In the genomic region with DNA sequence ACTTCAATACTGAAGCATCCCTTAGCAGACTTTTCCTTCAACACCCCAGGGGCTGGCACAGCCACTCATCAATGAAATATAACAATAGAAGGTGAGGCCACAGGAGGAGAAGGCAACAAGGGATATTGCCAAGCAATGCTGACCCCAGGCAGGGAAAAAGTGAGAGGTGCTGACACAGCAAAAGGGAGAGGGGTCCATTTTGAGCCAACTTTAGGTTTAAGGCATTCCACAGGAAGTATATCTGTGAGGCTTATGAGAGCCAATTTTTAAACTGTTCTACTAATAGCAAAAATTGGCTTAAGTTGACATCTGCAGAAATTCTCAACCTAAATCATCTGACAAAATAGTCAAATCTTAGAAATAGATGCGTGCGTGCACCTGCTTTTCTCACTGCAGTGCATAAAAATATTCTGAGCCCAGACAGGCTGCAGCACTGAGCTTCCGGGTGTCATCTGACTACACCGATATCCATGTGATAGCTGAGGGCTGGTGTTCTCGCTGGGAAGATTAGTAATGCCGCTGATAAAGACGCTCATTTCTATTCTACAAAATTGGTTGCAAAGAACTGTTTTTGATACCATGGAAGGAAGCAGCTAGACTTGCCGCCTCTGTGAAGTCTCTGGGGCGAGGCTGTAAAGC, we compare ENCODE assay signal across 20 mouse cellular contexts.
DNase-seq lines count a peak whose midpoint lies in the region; ATAC-seq and TF ChIP-seq lines count a peak whose summit lies in the region.
"Had no signal": no experiment of that assay in that cellular context is flagged by ENCODE, and none has a peak within 500 bp of the region (broad histone marks: within the 10 kb centered on the region; RNA-seq: fewer than 3 reads in every experiment).

No protein-coding gene starts in this region.

- H3K36me3 ChIP-seq in midbrain, postnatal 0 days (ENCODE audit: insufficient read depth, low read length) = no peaks in the 10 kb centered on the region
- no peaks in the 10 kb centered on the region for H3K36me3 ChIP-seq in midbrain, embryonic 16.5 days (ENCODE audit: control insufficient read depth, insufficient read depth, low read length)
- no peaks in the 10 kb centered on the region for H3K36me3 ChIP-seq in CH12.LX (replicated peaks in 1 of 2; ENCODE audit: control insufficient read depth in 1 of 2, insufficient read depth in 1 of 2, low read length in 1 of 2)
- no peaks in the 10 kb centered on the region for H3K36me3 ChIP-seq in ES-E14 (ENCODE audit: control insufficient read depth, insufficient read depth, low read length, poor library complexity, severe bottlenecking)
- H3K36me3 ChIP-seq: embryonic facial prominence, embryonic 10.5 days; embryonic facial prominence, embryonic 12.5 days; forebrain, embryonic 15.5 days had no signal

- H3K4me1 ChIP-seq in midbrain, postnatal 0 days (ENCODE audit: insufficient read depth, low read length) = no peaks in the 10 kb centered on the region; the same call in 1 of the 2 replicates
- H3K4me1 ChIP-seq in midbrain, embryonic 16.5 days (ENCODE audit: control insufficient read depth, insufficient read depth, low read length) = no peaks in the 10 kb centered on the region
- peaks cover 0 to 8% of the 10 kb centered on the region in 2 experiments; a peak in 2 of 4 replicates for H3K4me1 ChIP-seq in CH12.LX (ENCODE audit: control insufficient read depth in 1 of 2, insufficient read depth in 2 of 2)
- no peaks in the 10 kb centered on the region for H3K4me1 ChIP-seq in ES-E14 (ENCODE audit: control insufficient read depth in 2 of 2, insufficient read depth in 2 of 2, low read length in 2 of 2, poor library complexity in 1 of 2)
- H3K4me1 ChIP-seq: embryonic facial prominence, embryonic 10.5 days; embryonic facial prominence, embryonic 12.5 days; forebrain, embryonic 13.5 days; forebrain, embryonic 15.5 days had no signal

- no peak overlapping the region for H3K9ac ChIP-seq in midbrain, postnatal 0 days (replicated peaks; ENCODE audit: low read length, poor library complexity, severe bottlenecking)
- H3K9ac ChIP-seq in midbrain, embryonic 16.5 days (ENCODE audit: low read depth, low read length) = no peak overlapping the region
- no peak overlapping the region for H3K9ac ChIP-seq in CH12.LX (ENCODE audit: insufficient read depth, low read depth)
- no peak overlapping the region for H3K9ac ChIP-seq in ES-E14 (ENCODE audit: insufficient read depth, low read depth, low read length, poor library complexity, severe bottlenecking)
- H3K9ac ChIP-seq: embryonic facial prominence, embryonic 12.5 days; forebrain, embryonic 13.5 days; forebrain, embryonic 15.5 days had no signal

- TF ChIP-seq POLR2A in CH12.LX (IDR thresholded peaks at IDR 0.05; ENCODE audit: low read depth, low read length) = no peak

- TF ChIP-seq EP300 in CH12.LX (IDR thresholded peaks at IDR 0.05; ENCODE audit: low read length) = no peak

- ATAC-seq in frontal cortex, adult (ENCODE audit: low TSS enrichment) = peak; percentile 88
- no peak for ATAC-seq in midbrain, postnatal 0 days (ENCODE audit: low FRiP score)
- no peak for ATAC-seq in midbrain, embryonic 16.5 days
- ATAC-seq: forebrain, embryonic 13.5 days; forebrain, embryonic 15.5 days had no signal

- WGBS in midbrain, postnatal 0 days = 83% methylated on average over 9 of the region's 9 CpGs
- WGBS in midbrain, embryonic 16.5 days = 89% methylated on average over 9 of the region's 9 CpGs

- in situ Hi-C loops in CH12.LX (cut with MboI; ENCODE audit: low pct_ligation_motif_present, low pct_unique_long_range_greater_than_20kb, low sequenced_read_pairs) (no loop called here), ES-E14 (cut with MboI; ENCODE audit: low sequenced_read_pairs in 2 of 2, unreplicated experiment in 2 of 2) (no loop called here)

- H3K9me3 ChIP-seq in midbrain, postnatal 0 days (ENCODE audit: low read length) = no peaks in the 10 kb centered on the region
- no peaks in the 10 kb centered on the region for H3K9me3 ChIP-seq in midbrain, embryonic 16.5 days (replicated peaks; ENCODE audit: control insufficient read depth, low read length, poor library complexity, severe bottlenecking)
- H3K9me3 ChIP-seq in CH12.LX (replicated peaks; ENCODE audit: low read length) (no peaks in the 10 kb centered on the region), ES-E14 (ENCODE audit: control insufficient read depth, insufficient read depth, low read depth, low read length) (no peaks in the 10 kb centered on the region)
- H3K9me3 ChIP-seq: embryonic facial prominence, embryonic 10.5 days; embryonic facial prominence, embryonic 12.5 days; forebrain, embryonic 13.5 days; forebrain, embryonic 15.5 days had no signal

- dilution Hi-C loops in CH12.LX (cut with MboI; ENCODE audit: extremely low pct_ligation_motif_present, extremely low pct_unique_long_range_greater_than_20kb, low sequenced_read_pairs) = no loop called here

- H3K27ac ChIP-seq in midbrain, postnatal 0 days (ENCODE audit: low read depth, low read length) = no peak overlapping the region
- no peak overlapping the region for H3K27ac ChIP-seq in midbrain, embryonic 16.5 days (ENCODE audit: low read length)
- H3K27ac ChIP-seq in CH12.LX (ENCODE audit: insufficient read depth, low read depth) (no peak overlapping the region), ES-E14 (ENCODE audit: insufficient read depth, low read depth, low read length, poor library complexity, severe bottlenecking) (no peak overlapping the region)
- H3K27ac ChIP-seq: embryonic facial prominence, embryonic 10.5 days; embryonic facial prominence, embryonic 12.5 days; forebrain, embryonic 13.5 days; forebrain, embryonic 15.5 days had no signal

- H3K27me3 ChIP-seq in midbrain, postnatal 0 days (ENCODE audit: insufficient read depth, low read length) = no peaks in the 10 kb centered on the region
- H3K27me3 ChIP-seq in midbrain, embryonic 16.5 days (ENCODE audit: control insufficient read depth, insufficient read depth, low read depth, low read length) = no peaks in the 10 kb centered on the region
- H3K27me3 ChIP-seq in CH12.LX (replicated peaks) = no peaks in the 10 kb centered on the region
- H3K27me3 ChIP-seq: embryonic facial prominence, embryonic 12.5 days; forebrain, embryonic 13.5 days; forebrain, embryonic 15.5 days had no signal

- no peak for DNase-seq in frontal cortex, postnatal 10 days (ENCODE audit: low spot score in 2 of 2)
- no peak for DNase-seq in midbrain, postnatal 0 days (ENCODE audit: low spot score)
- DNase-seq in CH12.LX (ENCODE audit: extremely low read depth) (no peak), ES-E14 (ENCODE audit: low read depth, low spot score) (no peak)
- no peak for DNase-seq in heart, postnatal 4 days
- no peak for DNase-seq in layer of hippocampus, adult 18-20 months (ENCODE audit: low spot score in 2 of 2)
- DNase-seq: adrenal gland, adult 2 months; adrenal gland, postnatal 10 days; adrenal gland, postnatal 25 days; cerebellum, adult 11-12 months; cerebellum, adult 2 months; cerebellum, adult 9-10 months; cerebellum, postnatal 10 days; cerebellum, postnatal 25 days had no signal

- H3K4me3 ChIP-seq in midbrain, postnatal 0 days (ENCODE audit: low read depth, low read length) = no peak overlapping the region
- no peak overlapping the region for H3K4me3 ChIP-seq in midbrain, embryonic 16.5 days (ENCODE audit: low read depth, low read length)
- no peak overlapping the region for H3K4me3 ChIP-seq in CH12.LX (replicated peaks in 1 of 3; ENCODE audit: low read depth in 2 of 3, low read length in 2 of 3, poor library complexity in 1 of 3)
- H3K4me3 ChIP-seq in ES-E14 (ENCODE audit: insufficient read depth in 1 of 2, low read depth in 1 of 2, low read length in 2 of 2, poor library complexity in 1 of 2, severe bottlenecking in 1 of 2) = no peak overlapping the region
- H3K4me3 ChIP-seq: embryonic facial prominence, embryonic 10.5 days; embryonic facial prominence, embryonic 12.5 days; forebrain, embryonic 13.5 days; forebrain, embryonic 15.5 days had no signal

- TF ChIP-seq RAD21 in CH12.LX (IDR thresholded peaks at IDR 0.05; ENCODE audit: low read depth, low read length) = no peak

- TF ChIP-seq CTCF in midbrain, postnatal 0 days (IDR thresholded peaks at IDR 0.05) = 0 out of 2 replicates have a peak, but pooled peaks have one; percentile 9
- no peak for TF ChIP-seq CTCF in CH12.LX (conservative IDR thresholded peaks at IDR 0.05 in 1 of 2, IDR thresholded peaks at IDR 0.05 in 1 of 2; ENCODE audit: low read depth in 2 of 2, low read length in 2 of 2)

- no peak overlapping the region for H3K4me2 ChIP-seq in midbrain, postnatal 0 days (ENCODE audit: low read depth, low read length, poor library complexity, severe bottlenecking)
- H3K4me2 ChIP-seq in midbrain, embryonic 16.5 days (ENCODE audit: low read length) = no peak overlapping the region
- H3K4me2 ChIP-seq in CH12.LX (ENCODE audit: insufficient read depth, low read depth, poor library complexity, severe bottlenecking) = no peak overlapping the region
- H3K4me2 ChIP-seq: embryonic facial prominence, embryonic 12.5 days; forebrain, embryonic 13.5 days; forebrain, embryonic 15.5 days had no signal

- H3K79me2 ChIP-seq in CH12.LX (replicated peaks; ENCODE audit: control insufficient read depth, extremely low read depth, insufficient read depth, poor library complexity, severe bottlenecking) = no peaks in the 10 kb centered on the region

TF ChIP-seq in CH12.LX, 34 proteins besides CTCF, POLR2A, EP300 and RAD21:
- TF ChIP-seq MAFK (IDR thresholded peaks at IDR 0.05; ENCODE audit: insufficient replicate concordance, low read length) (peak; percentile 53; the same call in 1 of the 2 replicates), JUND (conservative IDR thresholded peaks at IDR 0.05; ENCODE audit: low read depth, low read length) (no peak)
TF ChIP-seq in CH12.LX: peak in this region for 1.

TF ChIP-seq in ES-E14, 5 proteins besides CTCF, POLR2A, EP300 and RAD21:
- TF ChIP-seq MAFK (IDR thresholded peaks at IDR 0.05; ENCODE audit: insufficient read depth, low read depth, low read length) (peak; percentile 83), HCFC1 (IDR thresholded peaks at IDR 0.05; ENCODE audit: borderline replicate concordance, insufficient read depth, low read length) (no peak), CHD2 (IDR thresholded peaks at IDR 0.05; ENCODE audit: low read depth, low read length) (no peak)
